Mouse (Mus musculus) MEL (cell line): Measurements from ENCODE around the gene Ifngr2. TPM values are rescaled to one million over a fixed set of nuclear protein-coding genes. Genes with fewer than 3 reads are reported as not detected.
A peak's percentile ranks its signal among the peaks of the same experiment; 100 is the strongest.

Experiments used
- DNase-seq: peaks from one replicate; pipeline ENCODE4 v3.0.0; 2011; ENCODE audit warnings: low read depth, low spot score
- H3K27ac ChIP-seq: 2 replicates; pipeline ENCODE4 v1.5.1; 2012; ENCODE audit warnings: low read depth, mild to moderate bottlenecking, control low read depth, low read length, moderate library complexity; ENCODE audit not compliant: control insufficient read depth
- H3K27me3 ChIP-seq, 2 experiments: fragments of 150-350 bp in 1 of 2; sonication (generic) in 1 of 2; 2 replicates each; pipeline ENCODE4 v1.6.1; 2012; ENCODE audit warnings: low read length in 2 of 2, mild to moderate bottlenecking in 2 of 2, improper control_type of control experiment in 1 of 2, moderate library complexity in 1 of 2; ENCODE audit not compliant: insufficient read depth in 2 of 2, control insufficient read depth in 1 of 2
- H3K36me3 ChIP-seq, 2 experiments: 2 replicates each; pipeline ENCODE4 v1.6.1; 2012 to 2014; ENCODE audit warnings: low read length in 2 of 2, improper control_type of control experiment in 1 of 2, inconsistent platforms in 1 of 2, mild to moderate bottlenecking in 1 of 2; ENCODE audit not compliant: insufficient read depth in 2 of 2, control insufficient read depth in 1 of 2
- H3K4me1 ChIP-seq, 2 experiments: fragments of 150-350 bp in 1 of 2; sonication (generic) in 1 of 2; 2 replicates each; pipeline ENCODE4 v1.6.1; 2012; ENCODE audit warnings: low read length in 2 of 2, improper control_type of control experiment in 1 of 2, mild to moderate bottlenecking in 1 of 2; ENCODE audit not compliant: insufficient read depth in 2 of 2, control insufficient read depth in 1 of 2
- H3K4me3 ChIP-seq, 2 experiments: fragments of 150-350 bp in 1 of 2; sonication (generic) in 1 of 2; 2 replicates each; pipeline ENCODE4 v1.5.1; 2012; ENCODE audit warnings: low read depth in 2 of 2, low read length in 2 of 2, mild to moderate bottlenecking in 2 of 2, moderate library complexity in 2 of 2, control low read depth in 1 of 2, improper control_type of control experiment in 1 of 2; ENCODE audit not compliant: control insufficient read depth in 1 of 2, insufficient read depth in 1 of 2
- H3K79me2 ChIP-seq: 2 replicates; pipeline ENCODE4 v1.6.1; 2012; ENCODE audit warnings: mild to moderate bottlenecking, low read length, moderate library complexity; ENCODE audit not compliant: control insufficient read depth, poor library complexity, insufficient read depth
- H3K9ac ChIP-seq: 2 replicates; pipeline ENCODE4 v1.6.1; 2012; ENCODE audit warnings: low read depth, mild to moderate bottlenecking, control low read depth, low read length, moderate library complexity; ENCODE audit not compliant: control insufficient read depth, poor library complexity, severe bottlenecking
- H3K9me3 ChIP-seq: fragments of 150-350 bp; sonication (generic); replicated peaks from 2 replicates; pipeline ENCODE4 v1.6.1; 2012; ENCODE audit warnings: mild to moderate bottlenecking, low read length, improper control_type of control experiment, moderate library complexity; ENCODE audit not compliant: insufficient read depth
- CHD1 ChIP-seq: IDR thresholded peaks from 2 replicates; pipeline ENCODE4 v1.6.1; 2012; ENCODE audit warnings: low read depth, mild to moderate bottlenecking, inconsistent platforms, low read length, improper control_type of control experiment
- CHD2 ChIP-seq: IDR thresholded peaks from 2 replicates; pipeline ENCODE4 v1.6.1; 2011; ENCODE audit warnings: low read length, improper control_type of control experiment
- CTCF ChIP-seq, 3 experiments: IDR thresholded peaks in 2 of 3; conservative IDR thresholded peaks in 1 of 3; 2 replicates each; pipeline ENCODE4 v1.5.1; 2011 to 2012; ENCODE audit warnings: low read length in 3 of 3, low read depth in 2 of 3, mild to moderate bottlenecking in 2 of 3, improper control_type of control experiment in 1 of 3, inconsistent platforms in 1 of 3, mixed read lengths in 1 of 3, moderate library complexity in 1 of 3; ENCODE audit not compliant: control insufficient read depth in 1 of 3, insufficient read depth in 1 of 3, poor library complexity in 1 of 3, severe bottlenecking in 1 of 3
- E2F4 ChIP-seq: IDR thresholded peaks from 2 replicates; pipeline ENCODE4 v1.6.1; 2011; ENCODE audit warnings: low read depth, low read length, improper control_type of control experiment, borderline replicate concordance
- EP300 ChIP-seq, 2 experiments: IDR thresholded peaks; 2 replicates each; pipeline ENCODE4 v1.6.1; 2011; ENCODE audit warnings: improper control_type of control experiment in 2 of 2, low read length in 2 of 2, low read depth in 1 of 2, mild to moderate bottlenecking in 1 of 2
- HCFC1 ChIP-seq: IDR thresholded peaks from 2 replicates; pipeline ENCODE4 v1.6.1; 2012; ENCODE audit warnings: low read depth, mild to moderate bottlenecking, inconsistent platforms, low read length, improper control_type of control experiment, moderate library complexity
- MAFK ChIP-seq: IDR thresholded peaks from 2 replicates; pipeline ENCODE4 v1.6.1; 2011; ENCODE audit warnings: low read depth, mild to moderate bottlenecking, low read length, improper control_type of control experiment, borderline replicate concordance
- MAZ ChIP-seq: IDR thresholded peaks from 2 replicates; pipeline ENCODE4 v1.6.1; 2012; ENCODE audit warnings: low read depth, mild to moderate bottlenecking, inconsistent platforms, low read length, improper control_type of control experiment
- MXI1 ChIP-seq: IDR thresholded peaks from 2 replicates; pipeline ENCODE4 v1.6.1; 2011; ENCODE audit warnings: mild to moderate bottlenecking, low read depth, low read length, improper control_type of control experiment
- MYC ChIP-seq: IDR thresholded peaks from 2 replicates; pipeline ENCODE4 v1.6.1; 2011; ENCODE audit warnings: low read depth, mild to moderate bottlenecking, low read length, improper control_type of control experiment, moderate library complexity
- POLR2A ChIP-seq, 2 experiments: IDR thresholded peaks; 2 replicates each; pipeline ENCODE4 v1.6.1; 2011 to 2012; ENCODE audit warnings: low read length in 2 of 2, mild to moderate bottlenecking in 2 of 2, control low read depth in 1 of 2, improper control_type of control experiment in 1 of 2, low read depth in 1 of 2, moderate library complexity in 1 of 2; ENCODE audit not compliant: control insufficient read depth in 1 of 2, insufficient read depth in 1 of 2, poor library complexity in 1 of 2
- POLR2AphosphoS2 ChIP-seq: IDR thresholded peaks from 2 replicates; pipeline ENCODE4 v1.6.1; 2011; ENCODE audit warnings: low read length, improper control_type of control experiment
- POLR2AphosphoS5 ChIP-seq: IDR thresholded peaks from 2 replicates; pipeline ENCODE4 v1.6.1; 2012; ENCODE audit warnings: low read depth, borderline replicate concordance, mild to moderate bottlenecking, inconsistent platforms, low read length, moderate library complexity, mixed read lengths
- RAD21 ChIP-seq: IDR thresholded peaks from 2 replicates; pipeline ENCODE4 v1.6.1; 2011; ENCODE audit warnings: mild to moderate bottlenecking, low read depth, low read length, improper control_type of control experiment
- RCOR1 ChIP-seq: IDR thresholded peaks from 2 replicates; pipeline ENCODE4 v1.6.1; 2012; ENCODE audit warnings: low read depth, mild to moderate bottlenecking, inconsistent platforms, low read length, improper control_type of control experiment
- SIN3A ChIP-seq: IDR thresholded peaks from 2 replicates; pipeline ENCODE4 v1.6.1; 2012; ENCODE audit warnings: low read length, improper control_type of control experiment, inconsistent platforms
- SMC3 ChIP-seq: IDR thresholded peaks from 2 replicates; pipeline ENCODE4 v1.6.1; 2011; ENCODE audit warnings: low read depth, low read length, improper control_type of control experiment
- TBP ChIP-seq: IDR thresholded peaks from 2 replicates; pipeline ENCODE4 v1.8.0; 2011; ENCODE audit warnings: low read depth, low read length, improper control_type of control experiment
- TCF12 ChIP-seq: IDR thresholded peaks from 2 replicates; pipeline ENCODE4 v1.6.1; 2014; ENCODE audit warnings: low read depth, mild to moderate bottlenecking, inconsistent platforms, low read length, improper control_type of control experiment, moderate library complexity
- UBTF ChIP-seq: IDR thresholded peaks from 2 replicates; pipeline ENCODE4 v1.6.1; 2012; ENCODE audit warnings: low read depth, mild to moderate bottlenecking, inconsistent platforms, low read length, improper control_type of control experiment, moderate library complexity, borderline replicate concordance; ENCODE audit not compliant: insufficient read depth
- USF2 ChIP-seq, 2 experiments: IDR thresholded peaks; 2 replicates each; pipeline ENCODE4 v1.6.1; 2011 to 2012; ENCODE audit warnings: improper control_type of control experiment in 2 of 2, low read length in 2 of 2, borderline replicate concordance in 1 of 2, inconsistent platforms in 1 of 2, low read depth in 1 of 2, mild to moderate bottlenecking in 1 of 2; ENCODE audit not compliant: insufficient read depth in 1 of 2
- ZC3H11A ChIP-seq: IDR thresholded peaks from 2 replicates; pipeline ENCODE4 v1.6.1; 2012; ENCODE audit warnings: low read depth, mild to moderate bottlenecking, inconsistent platforms, low read length, improper control_type of control experiment
- ZMIZ1 ChIP-seq: IDR thresholded peaks from 2 replicates; pipeline ENCODE4 v1.6.1; 2012; ENCODE audit warnings: low read depth, mild to moderate bottlenecking, inconsistent platforms, low read length, improper control_type of control experiment, moderate library complexity
- ZNF384 ChIP-seq: IDR thresholded peaks from 2 replicates; pipeline ENCODE4 v1.6.1; 2012; ENCODE audit warnings: low read depth, mild to moderate bottlenecking, inconsistent platforms, low read length, improper control_type of control experiment
- polyA plus RNA-seq, 2 experiments: library from polyadenylated mRNA; stranded (reverse) in 1 of 2; unstranded in 1 of 2; fragments of >175 nt in 1 of 2; fragments of >200 nt in 1 of 2; gene quantifications; 2 replicates each; pipeline versions ENCODE4 v1.2.1 to v1.2.4; 2012; ENCODE audit warnings: low replicate concordance in 2 of 2, low read depth in 1 of 2; ENCODE audit not compliant: insufficient read length in 2 of 2, insufficient read depth in 1 of 2, missing spikeins in 1 of 2
- total RNA-seq: library from RNA; depleted of rRNA; stranded (reverse); fragments of 300-350 nt; gene quantifications from 2 replicates; pipeline ENCODE4 v1.2.3, GENCODE M21; 2012

Gene Ifngr2
- total and polyA plus RNA-seq, 3 experiments = 2.8 to 11.0 TPM; not detected in 1

DNA sequence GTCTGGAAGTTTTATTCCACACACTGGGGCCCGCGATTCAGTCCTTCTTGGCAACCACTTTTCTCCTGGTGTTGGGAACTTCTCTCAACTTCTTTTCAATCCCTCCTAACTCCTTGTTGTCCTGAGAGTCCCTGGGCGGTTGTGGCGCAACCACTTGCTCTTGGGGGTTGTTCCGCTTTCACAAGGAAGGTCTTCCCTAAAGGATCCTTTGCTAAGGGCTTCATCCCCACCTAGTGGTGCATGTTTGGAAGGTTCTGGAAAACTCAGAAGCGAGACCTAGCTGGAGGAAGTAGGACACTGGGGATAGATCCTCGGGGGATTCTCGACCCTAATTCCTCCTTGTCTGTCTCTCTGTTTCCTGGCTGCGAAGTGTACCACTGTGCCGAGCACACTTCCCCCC is 19.8 kb upstream of the Ifngr2 start:
- DNase-seq = no peak

DNA sequence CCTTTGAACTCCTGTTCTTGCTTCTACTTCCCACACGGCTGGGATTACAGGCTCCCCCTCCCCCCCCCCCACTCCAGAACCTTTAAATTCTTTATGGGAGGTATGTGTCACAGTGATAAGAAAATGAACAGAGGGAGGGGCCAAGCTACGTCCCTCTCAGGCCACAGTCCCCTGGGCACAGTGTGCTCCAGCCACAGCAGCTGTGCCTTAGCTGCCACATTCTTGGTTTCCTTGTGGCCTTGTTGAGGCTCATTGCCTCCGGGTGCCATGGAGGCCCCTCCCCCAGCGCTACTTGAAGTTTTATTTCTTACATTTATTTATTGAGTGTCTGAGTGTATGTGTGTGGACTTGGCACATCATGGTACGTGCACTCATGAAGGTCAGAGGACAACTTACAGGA is 19.4 kb upstream of the Ifngr2 start:
- Histone ChIP-seq H3K36me3 (peaks cover 0 to 8% of the 10 kb centered on the region in 2 experiments; a peak in 2 of 4 replicates), H3K9ac (no peak overlapping the region), H3K27me3 (no peaks in the 10 kb centered on the region), H3K27ac (no peak overlapping the region), H3K4me3 (no peak overlapping the region), H3K4me1 (peaks cover 3 to 11% of the 10 kb centered on the region in 2 experiments), H3K79me2 (no peaks in the 10 kb centered on the region), H3K9me3 (no peaks in the 10 kb centered on the region)
- DNase-seq = no peak
- no peak for TF ChIP-seq CTCF (IDR thresholded peaks at IDR 0.05 in 2 of 3, conservative IDR thresholded peaks at IDR 0.05 in 1 of 3; ENCODE audit: control insufficient read depth in 1 of 3, insufficient read depth in 1 of 3, low read depth in 2 of 3, low read length in 3 of 3, poor library complexity in 1 of 3, severe bottlenecking in 1 of 3)
- no peak for TF ChIP-seq RCOR1
- TF ChIP-seq EP300 (IDR thresholded peaks at IDR 0.05; ENCODE audit: low read depth in 1 of 2, low read length in 2 of 2) = no peak
- TF ChIP-seq ZC3H11A = no peak
- no peak for TF ChIP-seq POLR2AphosphoS5
- no peak for TF ChIP-seq MXI1
- TF ChIP-seq MAZ = no peak
- no peak for TF ChIP-seq CHD2
- no peak for TF ChIP-seq POLR2A (IDR thresholded peaks at IDR 0.05; ENCODE audit: control insufficient read depth in 1 of 2, insufficient read depth in 1 of 2, low read depth in 1 of 2, low read length in 2 of 2, poor library complexity in 1 of 2)
- TF ChIP-seq MYC = no peak

More for the DNA sequence above, 19.8 kb upstream of the Ifngr2 start:
- Histone ChIP-seq H3K79me2 (no peaks in the 10 kb centered on the region), H3K9ac (no peak overlapping the region), H3K27ac (no peak overlapping the region), H3K4me1 (peaks cover 0 to 11% of the 10 kb centered on the region in 2 experiments; a peak in 2 of 4 replicates), H3K36me3 (peaks cover 0 to 6% of the 10 kb centered on the region in 2 experiments; a peak in 2 of 4 replicates), H3K9me3 (no peaks in the 10 kb centered on the region), H3K4me3 (no peak overlapping the region), H3K27me3 (no peaks in the 10 kb centered on the region)
- TF ChIP-seq EP300 (IDR thresholded peaks at IDR 0.05; ENCODE audit: low read depth in 1 of 2, low read length in 2 of 2) (no peak), CHD2 (no peak), MYC (no peak), SIN3A (no peak), TCF12 (no peak), ZNF384 (no peak), ZMIZ1 (no peak), TBP (no peak), E2F4 (no peak)

DNA sequence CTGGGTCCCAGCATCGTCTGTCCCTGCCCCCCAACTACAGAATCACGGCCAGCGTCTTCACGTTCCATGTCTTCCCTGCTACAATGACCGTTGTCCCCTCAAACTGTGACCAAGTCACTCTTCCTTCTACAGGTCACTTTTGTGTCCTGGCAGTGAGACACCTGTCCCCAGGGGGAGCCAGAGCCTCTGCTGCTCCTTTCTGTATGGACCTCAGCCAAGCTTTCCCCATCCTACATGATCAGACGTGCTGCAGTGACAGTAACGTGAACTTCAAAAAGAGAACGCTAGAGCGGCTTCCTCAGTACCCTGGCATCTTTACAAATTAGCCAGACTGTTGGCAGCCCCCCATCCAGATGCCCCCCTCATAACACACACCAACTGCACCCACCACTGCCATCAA is 18.3 kb upstream of the Ifngr2 start:
- no peak overlapping the region for H3K27ac ChIP-seq
- no peak overlapping the region for H3K4me3 ChIP-seq
- H3K9ac ChIP-seq = no peak overlapping the region
- TF ChIP-seq POLR2AphosphoS5 = no peak
- no peak for TF ChIP-seq UBTF
- no peak for TF ChIP-seq CHD2
- TF ChIP-seq USF2 (IDR thresholded peaks at IDR 0.05; ENCODE audit: borderline replicate concordance in 1 of 2, insufficient read depth in 1 of 2, low read depth in 1 of 2, low read length in 2 of 2) = no peak
- no peak for TF ChIP-seq POLR2AphosphoS2
- TF ChIP-seq SMC3 = peak; percentile 14
- TF ChIP-seq ZNF384 = no peak
- TF ChIP-seq RAD21 = peak; percentile 2; the same call in 1 of the 2 replicates
- no peak for TF ChIP-seq HCFC1
- TF ChIP-seq CHD1 = no peak
- TF ChIP-seq CTCF (IDR thresholded peaks at IDR 0.05 in 2 of 3, conservative IDR thresholded peaks at IDR 0.05 in 1 of 3; ENCODE audit: control insufficient read depth in 1 of 3, insufficient read depth in 1 of 3, low read depth in 2 of 3, low read length in 3 of 3, poor library complexity in 1 of 3, severe bottlenecking in 1 of 3) = no peak; a peak in 1 of 6 replicates
- TF ChIP-seq SIN3A = no peak
- TF ChIP-seq MAFK = no peak
- TF ChIP-seq ZMIZ1 = no peak
- H3K36me3 ChIP-seq = peaks cover 0 to 10% of the 10 kb centered on the region in 2 experiments; a peak in 2 of 4 replicates
- H3K4me1 ChIP-seq = peaks cover 4 to 14% of the 10 kb centered on the region in 2 experiments
- DNase-seq = no peak
- no peaks in the 10 kb centered on the region for H3K9me3 ChIP-seq
- no peaks in the 10 kb centered on the region for H3K79me2 ChIP-seq
- no peaks in the 10 kb centered on the region for H3K27me3 ChIP-seq
